Mouse (Mus musculus) layer of hippocampus, adult 9-11 months (tissue): Measurements from ENCODE around the gene Tsnax.

ENCODE experiments used
- DNase-seq: peaks from one replicate; pipeline ENCODE4 v3.0.0; 2022

The Tsnax gene

DNA sequence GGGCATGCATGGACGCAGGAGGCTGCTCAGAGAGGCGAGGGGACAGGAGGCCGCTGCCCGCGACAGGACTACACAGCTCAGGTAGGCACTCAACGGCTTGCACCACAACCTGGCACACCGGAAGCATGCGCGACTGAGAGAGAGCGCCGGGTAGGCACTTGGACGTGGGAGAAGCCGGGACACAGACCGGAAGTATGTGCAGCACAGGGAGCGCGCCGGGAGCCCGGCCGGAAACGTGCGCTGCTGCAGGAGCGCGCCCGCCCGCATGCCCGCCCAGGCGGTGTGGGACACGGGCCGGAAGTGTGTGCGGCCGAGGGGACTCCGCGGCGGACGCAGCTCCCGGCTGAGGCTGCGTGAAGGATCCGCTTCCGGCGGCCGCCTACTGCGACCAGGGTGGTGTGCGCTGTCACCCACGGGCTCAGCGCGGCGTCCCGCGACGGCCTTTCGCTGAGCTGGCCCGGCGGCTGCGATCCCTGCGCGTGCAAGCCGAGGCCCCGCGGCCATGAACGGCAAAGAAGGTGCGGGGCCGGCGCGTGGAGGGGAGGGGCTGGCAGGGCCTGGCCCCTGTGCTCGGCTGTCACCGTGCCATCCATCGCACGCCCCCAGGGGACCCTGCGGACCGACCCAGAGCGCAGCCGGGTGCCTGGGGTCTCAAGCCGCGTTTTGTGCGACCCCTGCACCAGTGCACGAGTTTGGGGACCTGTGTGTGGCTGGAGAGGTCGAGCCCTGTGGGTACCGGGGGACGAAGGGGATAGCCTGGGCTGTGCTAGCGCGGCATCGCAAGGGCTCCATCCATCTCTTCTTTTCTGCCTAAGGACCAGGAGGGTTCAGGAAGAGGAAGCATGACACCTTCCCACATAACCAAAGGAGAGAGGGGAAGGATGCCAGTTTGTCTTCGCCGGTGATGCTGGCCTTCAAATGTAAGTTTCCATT lies at the start of gene Tsnax:
TSS of gene Tsnax (plus strand) at position 303 of the 933 bp plus-strand sequence.
- DNase-seq: peak; percentile 95

DNA sequence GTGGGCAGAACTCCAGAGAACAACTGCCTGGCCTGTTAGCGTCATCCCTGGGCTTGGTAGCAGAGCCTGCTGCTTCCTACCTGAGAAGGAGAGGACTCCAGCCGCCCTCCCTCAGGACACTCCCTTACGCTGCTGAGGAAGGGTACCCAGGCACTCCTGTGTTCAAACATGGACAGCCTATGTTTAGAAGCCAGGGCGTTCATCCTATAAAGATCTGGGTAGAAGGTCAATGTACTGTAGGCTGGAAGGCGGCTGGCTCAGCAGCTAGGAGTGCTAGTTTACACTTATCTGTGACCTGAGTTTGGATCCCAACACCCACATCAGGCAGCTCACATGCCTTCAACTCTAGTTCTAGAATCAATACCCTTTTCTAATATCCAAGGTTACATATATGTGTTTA lies 49.6 kb upstream of the Tsnax start:
- DNase-seq: no peak

DNA sequence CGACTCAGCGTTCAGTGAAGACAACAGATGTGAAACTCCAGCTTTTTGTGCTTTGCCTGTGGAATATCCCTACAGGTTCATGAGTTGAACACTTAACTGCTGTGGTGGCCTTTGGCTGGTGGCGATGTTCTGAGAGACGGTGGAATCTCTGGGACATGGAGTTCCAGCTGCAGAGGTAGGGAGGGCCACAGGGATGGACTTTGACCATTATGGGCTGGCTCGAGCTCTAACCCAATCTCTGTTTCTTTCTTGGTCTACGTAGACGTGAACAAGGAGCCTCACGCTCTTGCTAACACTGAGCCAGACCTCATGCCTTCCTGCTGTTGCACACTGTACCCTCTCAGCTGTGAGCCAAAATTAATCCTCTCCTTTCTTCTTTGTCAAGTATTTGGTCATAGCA lies 47.8 kb upstream of the Tsnax start:
- no peak for DNase-seq

DNA sequence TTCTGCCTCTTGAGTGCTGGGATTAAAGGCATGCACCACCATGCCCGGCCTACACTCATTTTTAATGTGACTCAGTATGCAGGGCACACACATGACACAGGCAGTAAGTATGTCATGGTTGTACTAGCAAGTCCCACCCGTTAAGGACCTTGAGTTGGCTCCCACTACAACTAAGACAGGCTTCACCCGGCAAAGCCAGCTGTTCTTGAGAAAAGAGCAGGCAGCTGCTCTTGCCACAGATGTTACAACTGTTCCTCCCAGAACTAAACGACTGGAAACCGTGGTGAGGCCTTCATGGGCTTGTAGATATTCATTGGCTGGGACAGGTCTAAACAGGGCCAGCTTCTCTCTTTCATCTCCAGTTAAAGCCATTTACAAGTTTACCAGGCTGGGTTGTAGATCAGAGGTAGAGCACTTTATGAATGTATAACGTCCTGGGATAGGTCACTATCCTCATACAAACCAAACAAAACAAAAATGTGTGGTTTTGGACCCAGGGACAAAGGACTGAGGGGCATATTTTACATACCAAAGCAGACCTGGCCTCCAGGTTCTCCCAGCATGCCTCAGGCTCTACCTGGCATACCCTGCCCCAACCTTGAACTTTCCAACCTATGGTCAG lies 42.4 kb upstream of the Tsnax start:
- no peak for DNase-seq

DNA sequence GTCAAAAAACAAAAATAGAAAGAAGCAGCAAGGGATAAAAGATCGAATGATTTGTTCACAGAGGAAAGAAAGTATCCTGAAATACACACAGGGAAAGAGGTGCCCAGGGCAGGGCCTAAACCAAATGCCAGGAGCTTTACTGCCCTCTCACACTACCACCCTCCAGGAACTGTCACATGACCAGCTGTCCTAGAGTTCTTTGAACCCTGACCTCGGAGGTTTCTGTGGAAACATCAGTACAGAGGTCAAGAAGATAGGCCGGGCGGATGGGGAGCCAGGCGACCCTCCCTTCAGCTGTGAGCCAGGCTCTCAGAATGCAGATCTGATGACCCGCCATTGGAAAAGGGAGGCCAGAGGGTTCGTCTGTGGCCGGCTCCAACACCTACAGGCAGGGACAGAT lies 39.6 kb upstream of the Tsnax start:
- DNase-seq: no peak

DNA sequence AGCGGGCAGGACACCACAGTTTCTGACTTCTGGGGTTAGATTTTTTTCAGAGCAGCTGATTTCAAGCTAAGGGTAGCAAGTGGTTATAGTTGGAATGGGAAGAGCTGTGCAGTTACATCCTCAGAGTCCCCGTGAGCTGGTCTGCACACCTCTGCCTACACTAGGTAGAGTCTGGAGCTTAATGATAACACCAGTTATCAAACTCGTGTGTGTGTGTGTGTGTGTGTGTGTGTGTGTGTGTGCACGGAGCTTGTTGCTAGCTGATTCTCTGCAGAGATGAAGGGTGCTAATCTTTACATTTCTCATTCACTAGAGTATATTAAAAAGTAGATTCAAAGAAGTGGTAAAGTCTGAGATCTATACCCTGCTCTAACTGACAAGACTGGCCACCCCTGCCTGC lies 38.5 kb upstream of the Tsnax start:
- no peak for DNase-seq

DNA sequence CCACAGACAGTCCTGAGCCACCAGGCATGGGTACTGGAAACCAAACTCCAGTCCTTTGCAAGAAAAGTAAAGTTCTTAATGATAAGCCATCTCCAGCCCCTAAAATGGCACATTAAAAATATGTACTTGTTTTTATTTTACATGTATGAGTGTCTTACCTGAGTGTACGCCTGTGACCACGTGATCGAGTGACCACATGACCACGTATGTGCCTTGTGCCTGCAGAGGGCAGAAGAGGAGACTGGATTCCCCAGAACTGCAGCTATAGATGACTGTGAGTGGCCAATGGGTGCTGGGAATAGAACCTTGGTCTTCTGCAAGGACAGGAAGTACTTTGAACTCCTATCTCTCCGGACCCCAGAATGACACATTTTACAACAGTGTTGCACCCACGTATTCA lies 36.6 kb upstream of the Tsnax start:
- no peak for DNase-seq

DNA sequence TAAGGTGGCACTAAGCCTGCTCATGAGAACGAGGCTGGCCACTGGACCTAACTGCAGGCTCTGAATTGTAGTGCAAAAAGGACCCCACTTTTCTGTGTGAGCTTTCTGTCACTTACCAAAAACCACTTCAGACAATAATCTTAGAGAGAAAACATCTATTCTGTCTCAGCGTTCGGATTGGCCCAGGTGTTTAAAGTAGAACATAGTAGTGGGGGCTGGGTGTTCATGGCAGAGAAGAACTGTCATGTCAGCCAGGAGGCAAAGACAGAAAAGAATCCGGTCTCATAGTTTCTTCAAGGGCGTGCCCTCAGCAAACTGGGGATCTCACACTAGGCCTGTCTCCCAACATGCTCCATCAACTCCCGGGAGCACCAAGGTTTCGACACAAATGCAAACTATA lies 34.8 kb upstream of the Tsnax start:
- DNase-seq: no peak

DNA sequence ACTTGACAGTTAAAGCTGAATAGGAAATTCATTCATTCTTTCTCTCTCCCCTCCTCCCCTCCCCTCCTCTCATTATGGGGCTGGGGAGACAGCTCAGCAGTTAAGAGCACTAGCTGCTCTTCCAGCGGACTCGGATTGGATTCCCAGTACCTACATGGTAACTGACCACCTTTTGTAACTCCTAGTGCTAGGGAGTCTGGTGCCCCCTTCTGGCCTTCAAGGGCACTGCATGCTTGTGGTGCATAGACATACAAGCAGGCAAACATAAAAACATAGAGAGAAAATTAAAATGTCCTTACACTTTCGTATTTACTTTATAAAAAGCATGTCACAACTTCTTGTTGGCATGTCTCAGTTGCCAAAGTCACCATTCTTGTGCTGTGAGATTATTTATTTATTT lies 32.8 kb upstream of the Tsnax start:
- no peak for DNase-seq

DNA sequence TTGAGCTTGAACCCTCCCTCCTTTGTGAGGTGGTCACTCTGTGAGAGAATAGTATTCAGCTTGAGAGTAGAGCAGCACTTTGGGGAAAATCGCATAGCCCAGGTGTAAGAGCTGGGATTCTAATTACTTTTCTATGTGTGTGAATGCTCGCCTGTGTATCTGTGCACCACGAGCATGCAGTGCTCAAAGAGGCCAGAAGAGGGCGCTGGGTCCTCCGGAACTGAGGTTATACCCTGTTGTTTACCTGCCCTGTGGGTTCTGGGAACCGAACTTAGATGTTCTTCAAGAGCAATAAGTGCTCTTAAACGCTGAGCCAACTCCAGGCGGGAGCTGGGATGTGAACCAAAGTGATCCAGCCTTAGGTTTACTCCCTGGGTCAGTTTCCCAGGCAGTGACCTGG lies 32.0 kb upstream of the Tsnax start:
- DNase-seq: no peak

DNA sequence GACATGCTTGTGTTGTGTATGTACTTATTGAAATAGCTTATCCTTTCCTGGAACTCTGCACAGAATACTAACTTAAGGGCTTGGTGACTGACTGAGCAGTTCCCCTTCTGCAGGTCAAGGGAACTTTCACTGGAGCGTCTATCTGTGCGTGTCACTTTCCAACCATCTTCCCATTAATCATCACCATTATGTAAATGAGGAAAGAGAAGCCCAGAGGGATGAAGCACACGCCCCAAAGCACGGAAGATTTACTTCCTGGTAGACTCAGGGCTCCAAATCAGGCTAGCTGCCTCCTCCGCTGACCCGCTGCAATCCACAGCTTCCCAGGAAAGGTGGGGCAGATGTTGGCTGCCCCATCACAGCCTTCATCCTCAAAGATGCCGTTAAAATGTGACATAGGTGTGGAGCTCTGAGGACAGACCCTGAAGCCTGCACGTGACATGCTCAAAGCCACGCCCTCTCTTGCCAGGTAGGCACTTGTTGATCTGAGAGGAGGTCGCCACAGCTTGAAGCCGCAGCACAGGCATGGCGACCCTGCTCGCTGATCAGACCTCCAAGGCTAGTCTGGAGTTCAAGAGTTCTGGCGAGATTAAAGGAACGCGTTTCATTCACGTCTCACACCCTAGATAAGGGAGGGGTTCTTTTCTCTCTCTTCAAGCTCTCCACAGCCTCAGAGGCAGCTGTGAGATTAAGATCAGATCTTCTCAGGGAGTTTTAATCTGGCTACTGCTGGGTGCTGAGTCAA lies 21.7 kb upstream of the Tsnax start:
- no peak for DNase-seq

DNA sequence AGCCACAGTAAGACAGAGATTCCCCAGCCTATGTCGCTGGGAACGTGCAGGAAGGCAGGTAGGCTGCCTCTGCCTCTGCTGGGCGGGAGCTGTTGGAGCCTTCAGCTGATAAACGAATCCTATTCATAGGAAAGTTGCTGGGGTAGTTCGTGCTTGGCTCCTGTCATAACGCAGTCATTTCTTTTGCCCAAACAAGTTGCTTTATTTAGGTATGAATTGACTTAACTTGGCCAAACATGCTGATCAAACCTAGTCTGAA lies 21.2 kb upstream of the Tsnax start:
- no peak for DNase-seq

DNA sequence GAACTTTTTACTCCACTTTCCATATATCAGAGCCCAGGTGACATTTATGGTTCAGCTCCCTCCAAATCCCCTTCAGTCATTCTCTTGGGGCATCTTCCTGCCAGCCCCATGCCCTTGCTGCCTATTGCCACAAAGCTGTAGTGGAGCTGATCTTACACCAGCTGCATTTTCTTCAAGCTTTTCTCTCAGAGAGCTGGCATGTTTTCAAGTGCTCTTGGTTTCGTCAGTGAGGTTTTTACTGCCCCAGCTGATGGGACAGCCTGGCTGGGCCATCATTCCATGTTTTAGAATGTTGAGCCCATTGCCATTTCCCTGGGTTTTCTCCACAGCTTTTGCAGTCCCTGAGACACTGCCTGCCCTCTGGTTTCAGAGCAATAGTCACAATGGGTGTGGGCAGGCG lies 17.0 kb upstream of the Tsnax start:
- DNase-seq: no peak

DNA sequence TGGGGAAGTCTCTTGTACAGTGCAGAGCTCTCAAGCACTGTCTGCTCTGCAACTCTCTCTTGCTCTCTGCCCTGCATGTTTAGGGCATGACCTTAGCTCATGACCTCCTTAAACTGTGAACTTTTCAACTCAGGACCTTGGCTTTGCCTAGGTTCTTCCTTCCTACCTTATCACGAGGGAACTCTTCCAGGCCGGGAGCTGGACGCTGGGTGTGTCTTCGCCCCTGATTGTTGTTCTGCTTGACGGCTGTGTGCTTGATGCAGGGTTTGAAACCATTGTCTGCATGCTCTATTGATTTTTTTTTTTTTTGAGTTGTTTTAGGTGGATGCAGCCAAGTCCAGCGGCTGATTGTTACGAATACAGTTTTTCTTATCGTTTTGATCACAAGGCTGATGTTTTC lies 11.3 kb downstream of the Tsnax start:
- DNase-seq: no peak

DNA sequence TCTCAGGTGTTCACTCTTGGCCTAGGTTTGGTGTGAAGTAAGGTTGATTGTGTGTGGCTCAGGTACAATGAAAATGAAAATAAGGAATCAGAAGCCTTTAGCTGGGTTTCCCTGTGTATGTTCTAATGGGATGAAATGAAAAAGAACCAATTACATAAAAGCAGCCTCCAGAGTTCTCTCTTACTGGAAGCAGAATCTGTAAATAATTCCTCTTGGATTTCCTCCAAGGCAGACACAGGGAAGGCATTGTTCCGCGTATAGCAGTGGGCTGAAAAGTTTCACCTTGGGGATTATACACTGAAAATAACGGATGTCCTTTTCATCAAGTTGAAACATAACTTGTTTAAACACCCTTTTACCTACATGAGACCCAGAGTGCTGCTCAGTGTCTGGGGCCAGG lies 14.4 kb downstream of the Tsnax start:
- DNase-seq: no peak

DNA sequence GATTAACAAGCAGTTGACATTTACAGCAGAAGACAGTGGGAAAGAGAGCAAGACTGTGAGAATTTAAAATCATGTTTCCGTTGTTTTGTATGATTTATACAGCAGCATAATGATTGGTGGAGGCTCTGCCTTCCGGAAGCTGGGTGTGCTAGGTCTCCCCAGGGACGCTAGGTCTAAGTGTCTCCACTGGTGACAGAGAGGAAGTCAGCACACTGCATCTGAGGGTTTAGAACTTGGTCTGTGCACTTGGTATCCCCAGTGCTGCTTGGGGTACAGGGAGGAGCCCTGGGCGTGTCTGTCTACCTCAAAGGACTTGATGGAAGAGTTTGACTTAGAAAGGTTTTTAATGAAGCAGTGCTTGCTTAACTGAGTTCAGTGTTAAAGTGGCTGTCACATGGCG lies 16.0 kb downstream of the Tsnax start:
- DNase-seq: no peak

DNA sequence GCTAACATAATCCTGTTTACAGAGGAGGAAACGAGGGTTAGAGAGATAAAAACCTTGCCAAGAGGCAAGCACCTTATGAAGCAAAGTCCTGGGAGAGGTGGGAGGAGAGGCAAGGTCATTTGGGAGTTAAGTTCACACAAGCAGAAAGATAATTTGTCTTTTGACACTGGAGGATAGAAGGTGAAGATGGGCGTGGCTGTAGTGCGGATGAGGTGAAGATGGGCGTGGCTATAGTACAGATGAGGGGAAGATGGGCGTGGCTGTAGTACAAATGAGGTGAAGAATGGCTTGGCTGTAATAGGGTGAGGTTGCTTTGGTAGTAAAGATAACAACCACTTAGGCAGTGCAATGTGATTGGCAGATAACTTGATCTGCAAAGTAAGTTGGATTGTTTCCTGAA lies 18.5 kb downstream of the Tsnax start:
- DNase-seq: no peak

DNA sequence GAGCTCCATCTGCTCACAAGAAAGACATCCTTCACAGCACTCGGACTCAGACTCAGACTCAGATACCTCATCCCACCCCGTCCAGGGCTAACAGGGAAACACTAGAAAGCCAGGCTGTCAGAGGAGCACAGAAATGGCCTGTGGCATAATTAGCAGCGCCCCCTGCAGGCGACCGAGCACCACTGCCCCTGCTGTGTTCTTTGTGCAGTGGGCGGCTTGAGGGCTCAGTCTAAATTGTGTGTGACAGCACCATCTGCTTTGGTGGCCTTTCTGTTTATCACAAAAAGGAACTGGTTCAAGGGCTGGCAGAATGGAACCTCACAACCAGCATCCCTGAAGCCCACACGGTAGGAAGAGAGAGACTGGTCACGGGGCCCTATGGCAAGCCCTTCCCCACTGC lies 21.9 kb downstream of the Tsnax start:
- DNase-seq: peak; percentile 52

DNA sequence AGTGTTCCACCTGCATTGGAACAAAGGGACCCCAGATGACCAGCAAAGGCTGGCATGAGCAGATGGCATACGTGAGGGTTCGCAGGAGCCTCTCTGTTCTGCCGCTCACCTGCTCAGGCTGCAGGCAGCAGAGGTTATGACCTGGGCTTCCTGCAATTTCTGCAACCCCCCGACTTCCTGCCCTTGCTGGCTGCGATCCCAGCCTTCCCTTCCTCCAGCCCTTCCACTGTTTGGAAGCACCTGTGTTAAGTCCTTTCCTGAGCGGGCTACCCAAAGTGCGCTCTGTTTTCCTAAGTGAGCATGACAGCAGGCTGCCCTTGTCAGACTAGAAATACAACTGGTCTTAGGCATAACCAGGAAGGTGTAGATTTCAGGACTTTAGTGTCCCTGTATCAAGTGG lies 24.3 kb downstream of the Tsnax start:
- DNase-seq: no peak

DNA sequence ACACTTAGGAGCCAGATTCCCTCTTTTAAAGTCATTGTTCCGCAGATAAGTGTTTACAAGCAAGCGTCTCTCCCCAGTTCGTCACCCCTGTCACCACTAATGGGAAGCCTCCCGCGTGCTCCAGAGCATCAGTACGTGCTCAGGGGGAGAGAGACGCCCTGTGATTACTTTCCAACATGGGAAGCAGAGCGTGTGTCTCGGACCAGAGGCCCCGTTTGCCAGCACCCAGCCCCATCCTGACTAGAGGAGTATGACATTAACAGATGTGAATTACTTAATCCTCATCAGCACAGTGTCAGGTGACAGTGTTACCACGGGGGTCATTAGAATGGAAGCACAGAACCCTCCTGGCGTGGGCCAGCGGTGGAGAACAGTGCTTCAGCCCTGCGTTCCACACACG lies 25.9 kb downstream of the Tsnax start:
- no peak for DNase-seq

DNA sequence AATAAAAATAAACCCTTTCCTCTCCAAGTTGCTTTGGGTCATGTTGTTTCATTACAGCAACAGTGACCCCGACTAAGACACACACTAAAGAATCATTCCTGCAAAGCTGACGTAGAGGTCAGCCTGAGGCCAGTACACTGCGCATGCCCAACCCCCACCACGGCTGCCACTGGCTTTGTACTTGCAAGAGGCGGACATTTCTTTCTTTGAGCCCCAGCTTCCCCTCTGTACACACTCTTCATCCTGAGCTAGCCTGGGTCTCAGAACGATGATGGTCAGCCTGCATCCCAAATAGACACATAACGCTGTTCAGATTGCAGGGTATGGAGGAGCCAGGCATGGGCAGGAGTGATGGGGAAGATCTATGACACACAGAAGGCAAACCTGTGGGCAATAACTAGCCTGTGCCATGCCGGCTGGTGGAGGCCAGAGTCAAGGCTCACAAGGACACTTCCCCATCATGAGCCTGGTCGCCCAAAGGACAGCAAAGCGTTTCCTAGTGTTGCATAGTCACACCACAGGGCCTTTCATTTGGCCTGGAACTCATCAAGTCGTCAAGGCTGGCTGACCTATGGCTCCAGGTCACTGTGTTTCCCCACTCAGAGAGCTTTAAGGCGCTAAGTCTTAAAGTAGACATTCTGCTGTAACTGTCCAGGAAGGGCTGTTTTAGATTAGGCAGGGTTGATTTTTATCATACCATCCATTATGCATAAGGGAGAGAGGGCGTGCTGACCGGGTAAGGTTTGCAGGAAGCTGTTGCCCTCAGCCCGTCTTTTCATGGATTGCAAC lies 28.0 kb downstream of the Tsnax start:
- DNase-seq: no peak

DNA sequence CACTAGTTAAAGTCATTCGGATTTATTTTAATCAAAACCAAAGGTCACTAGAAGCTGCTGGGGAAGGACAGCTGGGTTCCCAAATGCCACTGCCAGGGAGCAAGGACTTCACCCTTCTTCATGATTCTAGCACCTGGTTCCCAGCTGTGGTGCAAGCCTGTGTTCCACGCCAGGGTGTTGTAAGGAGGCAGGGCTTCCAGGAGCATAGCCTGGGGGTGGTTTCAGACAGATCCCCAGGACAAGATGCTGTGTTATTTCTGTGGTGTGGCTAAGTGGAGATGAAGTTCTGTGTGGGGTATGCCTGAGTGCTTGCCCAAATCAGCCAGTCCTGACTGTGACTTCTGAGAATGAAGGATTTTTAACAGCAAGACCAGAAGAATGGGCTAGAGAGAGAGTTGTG lies 28.7 kb downstream of the Tsnax start:
- DNase-seq: no peak

DNA sequence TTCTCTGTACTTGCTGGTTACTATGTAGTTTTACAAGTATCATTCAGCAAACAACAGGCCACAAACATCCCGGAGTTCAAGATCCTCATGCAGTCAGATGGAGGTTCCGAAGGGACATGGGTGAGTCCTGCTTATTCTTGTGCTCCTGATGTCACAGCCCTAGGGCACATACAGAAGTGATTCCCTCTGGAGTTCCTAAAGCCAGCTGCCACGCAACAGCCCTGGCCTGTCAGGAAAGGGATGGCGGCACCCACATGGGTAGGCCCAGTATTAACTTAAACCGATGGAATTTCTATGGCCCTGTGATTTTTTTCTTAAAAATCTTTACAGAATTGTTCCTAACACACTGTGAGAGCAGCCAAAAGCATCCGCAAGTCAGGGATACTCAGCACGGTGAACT lies 30.6 kb downstream of the Tsnax start:
- DNase-seq: no peak
